Mouse (Mus musculus): Measurements from ENCODE around the gene Utp6. TPM values are rescaled to one million over a fixed set of nuclear protein-coding genes. Genes with fewer than 3 reads are reported as not detected.

Utp6 gene
- total RNA-seq, 1 experiment, result 79.7 TPM

DNA sequence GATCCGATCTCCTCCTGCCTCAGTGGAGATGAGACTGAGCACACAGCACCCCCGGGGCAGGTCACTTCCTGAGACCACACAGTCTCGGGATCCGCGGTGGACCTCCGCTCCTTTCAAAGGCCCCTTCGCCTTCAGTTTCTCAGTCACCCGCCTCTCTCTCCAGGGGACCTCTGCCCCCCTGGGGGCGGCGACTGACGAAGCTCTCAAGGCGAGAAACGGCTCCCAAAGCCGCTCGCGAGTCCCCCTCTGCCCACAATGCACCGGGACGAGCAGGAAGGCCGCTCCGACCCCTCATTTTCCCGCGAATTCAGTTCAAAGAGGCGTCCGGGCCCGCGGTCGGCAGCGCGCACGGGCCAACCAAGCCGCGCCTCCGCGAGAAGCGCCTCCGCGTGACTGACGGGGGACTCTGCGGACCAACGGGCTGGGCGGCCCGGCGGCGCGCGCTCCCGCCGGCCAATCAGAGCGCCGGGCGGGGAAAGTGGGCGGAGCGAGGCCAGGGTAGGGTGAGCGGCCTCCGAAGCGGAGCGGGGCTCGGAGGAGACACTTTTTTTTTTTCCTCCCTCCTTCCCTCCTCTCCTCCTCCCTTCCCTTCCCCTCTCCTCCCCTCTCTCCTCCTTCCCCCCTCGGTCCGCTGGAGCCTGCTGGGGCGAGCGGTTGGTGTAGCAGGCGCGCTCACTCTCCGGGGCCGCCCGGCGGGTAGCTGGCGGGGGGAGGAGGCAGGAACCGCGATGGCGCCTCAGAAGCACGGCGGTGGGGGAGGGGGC is 30.6 kb upstream of the Utp6 start, which contains the start of gene Suz12:
TSS of gene Suz12 (plus strand) at position 515 of the 764 bp plus-strand sequence.
- H3K36me3 ChIP-seq (ENCODE audit: control insufficient read depth, insufficient read depth, low read length, poor library complexity, severe bottlenecking), result peaks cover 2% of the 10 kb centered on the region; the same call in 1 of the 2 replicates
- in situ Hi-C loops (cut with MboI; ENCODE audit: low sequenced_read_pairs in 2 of 2, unreplicated experiment in 2 of 2), result no loop called here
- DNase-seq (ENCODE audit: low read depth, low spot score), result peak; percentile 92
- TF ChIP-seq CHD2 (IDR thresholded peaks at IDR 0.05; ENCODE audit: low read depth, low read length) (no peak), HCFC1 (IDR thresholded peaks at IDR 0.05; ENCODE audit: borderline replicate concordance, insufficient read depth, low read length) (peak; percentile 12; the same call in 1 of the 2 replicates), ZC3H11A (IDR thresholded peaks at IDR 0.05; ENCODE audit: borderline replicate concordance, low read depth, low read length) (no peak), ZNF384 (IDR thresholded peaks at IDR 0.05; ENCODE audit: low read depth, low read length) (peak; percentile 85), MAFK (IDR thresholded peaks at IDR 0.05; ENCODE audit: insufficient read depth, low read depth, low read length) (no peak)
- peak within 1 kb of the TSS; percentile 99 for H3K27ac ChIP-seq (ENCODE audit: insufficient read depth, low read depth, low read length, poor library complexity, severe bottlenecking)
- no peaks in the 10 kb centered on the region for H3K9me3 ChIP-seq (ENCODE audit: control insufficient read depth, insufficient read depth, low read depth, low read length)
- H3K9ac ChIP-seq (ENCODE audit: insufficient read depth, low read depth, low read length, poor library complexity, severe bottlenecking), result peak within 1 kb of the TSS; percentile 99
- H3K4me1 ChIP-seq (ENCODE audit: control insufficient read depth in 2 of 2, insufficient read depth in 2 of 2, low read length in 2 of 2, poor library complexity in 1 of 2), result peaks cover 2 to 11% of the 10 kb centered on the region in 2 experiments; a peak in 2 of 4 replicates
- peak within 1 kb of the TSS; percentile 77 to 98 for H3K4me3 ChIP-seq (ENCODE audit: insufficient read depth in 1 of 2, low read depth in 1 of 2, low read length in 2 of 2, poor library complexity in 1 of 2, severe bottlenecking in 1 of 2)

DNA sequence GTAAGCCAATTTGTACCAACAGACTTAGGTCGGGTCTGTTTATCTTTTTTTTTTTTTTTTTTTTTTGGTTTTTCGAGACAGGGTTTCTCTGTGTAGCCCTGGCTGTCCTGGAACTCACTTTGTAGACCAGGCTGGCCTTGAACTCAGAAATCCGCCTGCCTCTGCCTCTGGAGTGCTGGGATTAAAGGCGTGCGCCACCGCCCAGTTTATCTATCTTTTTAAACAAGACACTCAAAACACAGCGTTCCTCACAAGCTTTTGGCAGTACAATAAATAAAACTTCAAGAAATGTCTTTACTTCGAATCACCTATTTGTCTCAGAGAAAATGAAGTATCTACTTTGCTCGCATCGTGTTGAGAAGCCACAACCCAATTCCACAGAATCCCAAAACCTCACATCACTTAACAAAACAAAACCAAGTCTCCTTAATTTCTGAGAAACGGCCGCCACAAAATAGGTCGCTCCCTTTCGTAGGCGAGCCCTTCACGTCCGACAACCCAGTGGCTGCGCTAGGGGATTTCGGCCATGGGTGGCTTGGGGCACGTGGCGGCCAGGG is 29.9 kb upstream of the Utp6 start:
- TF ChIP-seq ZNF384 (IDR thresholded peaks at IDR 0.05; ENCODE audit: low read depth, low read length) (no peak), CHD2 (IDR thresholded peaks at IDR 0.05; ENCODE audit: low read depth, low read length) (no peak)
- no peaks in the 10 kb centered on the region for H3K9me3 ChIP-seq (ENCODE audit: control insufficient read depth, insufficient read depth, low read depth, low read length)
- peaks cover 2 to 11% of the 10 kb centered on the region in 2 experiments; a peak in 2 of 4 replicates for H3K4me1 ChIP-seq (ENCODE audit: control insufficient read depth in 2 of 2, insufficient read depth in 2 of 2, low read length in 2 of 2, poor library complexity in 1 of 2)
- H3K9ac ChIP-seq (ENCODE audit: insufficient read depth, low read depth, low read length, poor library complexity, severe bottlenecking), result peak overlapping the region; percentile 88
- DNase-seq (ENCODE audit: low read depth, low spot score), result no peak
- H3K27ac ChIP-seq (ENCODE audit: insufficient read depth, low read depth, low read length, poor library complexity, severe bottlenecking), result peak overlapping the region; percentile 94
- peaks cover 2% of the 10 kb centered on the region; the same call in 1 of the 2 replicates for H3K36me3 ChIP-seq (ENCODE audit: control insufficient read depth, insufficient read depth, low read length, poor library complexity, severe bottlenecking)
- in situ Hi-C loops (cut with MboI; ENCODE audit: low sequenced_read_pairs in 2 of 2, unreplicated experiment in 2 of 2), result no loop called here
- H3K4me3 ChIP-seq (ENCODE audit: insufficient read depth in 1 of 2, low read depth in 1 of 2, low read length in 2 of 2, poor library complexity in 1 of 2, severe bottlenecking in 1 of 2), result peak overlapping the region; percentile 65 to 68

DNA sequence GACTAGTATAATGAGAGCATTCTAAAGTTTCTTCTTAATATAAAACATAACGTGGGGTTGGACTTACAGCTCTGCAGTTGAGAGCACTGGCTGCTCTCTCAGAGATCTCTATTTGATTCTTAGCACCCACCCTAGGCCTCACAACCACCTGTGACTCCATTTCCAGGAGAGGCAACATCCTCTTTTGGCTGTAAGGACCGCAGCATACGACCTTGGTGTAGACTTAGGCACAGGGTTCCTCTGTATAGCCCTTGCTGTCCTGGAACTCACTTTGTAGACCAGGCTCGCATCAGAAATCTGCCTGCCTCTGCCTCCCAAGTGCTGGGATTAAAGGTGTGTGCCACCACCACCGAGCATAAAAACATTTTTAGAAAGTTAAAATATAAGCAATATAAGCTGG is 29.4 kb upstream of the Utp6 start:
- H3K36me3 ChIP-seq (ENCODE audit: control insufficient read depth, insufficient read depth, low read length, poor library complexity, severe bottlenecking), result peaks cover 2% of the 10 kb centered on the region; the same call in 1 of the 2 replicates
- in situ Hi-C loops (cut with MboI; ENCODE audit: low sequenced_read_pairs in 2 of 2, unreplicated experiment in 2 of 2), result no loop called here
- no peaks in the 10 kb centered on the region for H3K9me3 ChIP-seq (ENCODE audit: control insufficient read depth, insufficient read depth, low read depth, low read length)
- DNase-seq (ENCODE audit: low read depth, low spot score), result no peak
- H3K4me1 ChIP-seq (ENCODE audit: control insufficient read depth in 2 of 2, insufficient read depth in 2 of 2, low read length in 2 of 2, poor library complexity in 1 of 2), result peaks cover 2 to 14% of the 10 kb centered on the region in 2 experiments
- H3K27ac ChIP-seq (ENCODE audit: insufficient read depth, low read depth, low read length, poor library complexity, severe bottlenecking), result peak overlapping the region; percentile 60; the same call in 1 of the 2 replicates
- TF ChIP-seq CHD2 (IDR thresholded peaks at IDR 0.05; ENCODE audit: low read depth, low read length) (no peak), ZNF384 (IDR thresholded peaks at IDR 0.05; ENCODE audit: low read depth, low read length) (no peak), HCFC1 (IDR thresholded peaks at IDR 0.05; ENCODE audit: borderline replicate concordance, insufficient read depth, low read length) (no peak), MAFK (IDR thresholded peaks at IDR 0.05; ENCODE audit: insufficient read depth, low read depth, low read length) (no peak), ZC3H11A (IDR thresholded peaks at IDR 0.05; ENCODE audit: borderline replicate concordance, low read depth, low read length) (no peak)
- no peak overlapping the region for H3K4me3 ChIP-seq (ENCODE audit: insufficient read depth in 1 of 2, low read depth in 1 of 2, low read length in 2 of 2, poor library complexity in 1 of 2, severe bottlenecking in 1 of 2)
- H3K9ac ChIP-seq (ENCODE audit: insufficient read depth, low read depth, low read length, poor library complexity, severe bottlenecking), result peak overlapping the region; percentile 70; the same call in 1 of the 2 replicates

DNA sequence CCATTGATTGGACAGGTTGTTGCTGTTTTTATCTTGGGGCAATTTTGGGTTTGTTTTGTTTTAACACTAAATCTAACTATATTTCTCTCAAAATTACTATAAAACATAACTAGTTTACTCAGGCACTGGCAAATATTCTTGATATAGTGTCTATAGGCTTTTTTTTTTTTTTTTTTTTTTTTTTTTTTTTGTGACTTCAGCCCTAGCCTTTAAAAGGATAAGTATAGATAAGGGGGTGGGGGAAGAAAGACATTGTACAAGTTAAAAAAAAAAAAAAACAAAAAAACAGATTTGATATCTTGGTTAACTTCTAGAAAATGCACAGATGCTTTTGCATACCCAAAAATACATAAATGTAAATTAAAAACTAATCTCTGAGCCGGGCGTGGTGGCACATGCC is 27.9 kb upstream of the Utp6 start:
- no peak for TF ChIP-seq ZNF384 (IDR thresholded peaks at IDR 0.05; ENCODE audit: low read depth, low read length)
- TF ChIP-seq CHD2 (IDR thresholded peaks at IDR 0.05; ENCODE audit: low read depth, low read length), result no peak
- TF ChIP-seq ZC3H11A (IDR thresholded peaks at IDR 0.05; ENCODE audit: borderline replicate concordance, low read depth, low read length), result no peak
- TF ChIP-seq HCFC1 (IDR thresholded peaks at IDR 0.05; ENCODE audit: borderline replicate concordance, insufficient read depth, low read length), result no peak
- TF ChIP-seq MAFK (IDR thresholded peaks at IDR 0.05; ENCODE audit: insufficient read depth, low read depth, low read length), result no peak
- in situ Hi-C loops (cut with MboI; ENCODE audit: low sequenced_read_pairs in 2 of 2, unreplicated experiment in 2 of 2), result no loop called here
- no peak for DNase-seq (ENCODE audit: low read depth, low spot score)
- no peak overlapping the region for H3K4me3 ChIP-seq (ENCODE audit: insufficient read depth in 1 of 2, low read depth in 1 of 2, low read length in 2 of 2, poor library complexity in 1 of 2, severe bottlenecking in 1 of 2)
- H3K9me3 ChIP-seq (ENCODE audit: control insufficient read depth, insufficient read depth, low read depth, low read length), result no peaks in the 10 kb centered on the region
- no peak overlapping the region for H3K9ac ChIP-seq (ENCODE audit: insufficient read depth, low read depth, low read length, poor library complexity, severe bottlenecking)
- H3K4me1 ChIP-seq (ENCODE audit: control insufficient read depth in 2 of 2, insufficient read depth in 2 of 2, low read length in 2 of 2, poor library complexity in 1 of 2), result peaks cover 2 to 11% of the 10 kb centered on the region in 2 experiments
- no peaks in the 10 kb centered on the region for H3K36me3 ChIP-seq (ENCODE audit: control insufficient read depth, insufficient read depth, low read length, poor library complexity, severe bottlenecking)
- H3K27ac ChIP-seq (ENCODE audit: insufficient read depth, low read depth, low read length, poor library complexity, severe bottlenecking), result no peak overlapping the region
